Mouse (Mus musculus): Measurements from ENCODE around the gene Acaca. TPM values are rescaled to one million over a fixed set of nuclear protein-coding genes. Genes with fewer than 3 reads are reported as not detected.

The Acaca gene
- polyA plus RNA-seq, 1 experiment from 2014 or later, result 5.4 TPM

DNA sequence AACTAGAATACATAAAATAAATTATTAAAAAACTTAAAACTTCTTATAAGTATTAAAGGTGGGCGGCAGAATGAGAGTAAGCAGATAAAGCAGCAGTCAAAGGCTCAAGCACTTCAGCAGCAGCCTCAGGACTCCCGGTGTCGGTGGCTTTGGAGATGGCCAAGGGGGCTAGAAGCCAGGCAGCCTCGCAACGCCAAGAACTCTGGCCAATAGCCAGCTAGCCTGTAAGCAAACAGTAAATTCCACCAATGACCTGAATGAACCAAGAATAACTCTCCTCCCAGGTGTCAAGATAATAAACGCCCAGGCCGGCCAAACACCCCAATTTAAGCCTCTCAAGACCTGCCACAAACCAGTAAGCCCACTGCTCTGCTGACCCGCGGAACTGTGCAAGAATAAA lies 13.8 kb upstream of the Acaca start:
- H3K4me2 ChIP-seq, result no peak overlapping the region
- no peak overlapping the region for H3K4me3 ChIP-seq (replicated peaks)
- no peak overlapping the region for H3K9ac ChIP-seq
- peaks cover 56% of the 10 kb centered on the region for H3K36me3 ChIP-seq (replicated peaks)
- no peaks in the 10 kb centered on the region for H3K27me3 ChIP-seq
- 76% methylated on average over 9 of the region's 9 CpGs for WGBS (ENCODE audit: insufficient replicate concordance)
- 0 out of 2 replicates have a peak, but pooled peaks cover under 1% of the 10 kb centered on the region for H3K4me1 ChIP-seq (replicated peaks)
- no peak for ATAC-seq (ENCODE audit: insufficient read depth)
- no peak overlapping the region for H3K27ac ChIP-seq (replicated peaks)
- H3K9me3 ChIP-seq (replicated peaks), result no peaks in the 10 kb centered on the region

DNA sequence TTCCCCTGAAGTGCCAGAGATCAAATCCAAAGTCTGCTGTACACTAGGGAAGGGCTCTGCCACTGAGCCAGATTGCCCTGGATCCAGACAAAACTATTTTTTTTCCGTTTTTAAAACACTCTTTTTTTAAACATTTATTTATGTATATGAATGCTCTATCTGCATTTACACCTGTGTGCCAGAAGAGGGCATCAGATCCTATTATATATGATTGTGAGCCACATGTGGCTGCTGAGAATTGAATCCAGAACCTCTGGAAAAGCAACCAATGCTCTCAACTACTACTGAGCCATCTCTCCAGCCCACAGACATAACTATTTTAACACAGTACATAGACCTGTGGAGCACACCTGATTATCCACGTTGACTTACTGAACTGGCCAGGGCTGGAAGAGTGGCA lies 13.3 kb upstream of the Acaca start:
- no peak overlapping the region for H3K4me2 ChIP-seq
- 52% methylated on average over 2 of the region's 2 CpGs for WGBS (ENCODE audit: insufficient replicate concordance)
- no peaks in the 10 kb centered on the region for H3K27me3 ChIP-seq
- H3K9ac ChIP-seq, result no peak overlapping the region
- peaks cover 6% of the 10 kb centered on the region; the same call in 1 of the 2 replicates for H3K4me1 ChIP-seq (replicated peaks)
- no peak for ATAC-seq (ENCODE audit: insufficient read depth)
- no peak overlapping the region for H3K4me3 ChIP-seq (replicated peaks)
- H3K9me3 ChIP-seq (replicated peaks), result no peaks in the 10 kb centered on the region
- no peak overlapping the region for H3K27ac ChIP-seq (replicated peaks)
- peaks cover 56% of the 10 kb centered on the region for H3K36me3 ChIP-seq (replicated peaks)

DNA sequence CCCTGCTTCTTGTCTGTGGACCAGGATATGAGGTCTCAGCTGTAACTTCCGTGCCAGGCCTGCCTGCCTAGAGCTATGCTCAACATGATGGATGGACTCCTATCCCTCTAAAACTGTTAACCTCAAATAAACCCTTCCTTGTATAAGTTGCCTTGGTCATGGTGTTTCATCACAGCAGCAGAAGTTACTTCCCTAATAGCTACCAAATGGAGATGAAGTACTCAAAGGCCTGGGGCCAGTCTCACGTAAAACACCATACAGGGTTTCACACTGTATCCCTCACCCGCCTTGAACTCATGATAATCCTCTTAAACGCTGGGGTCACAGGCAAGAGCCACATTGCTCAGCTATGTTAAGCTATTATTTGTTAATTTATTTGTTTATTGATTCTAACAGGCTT lies 12.0 kb upstream of the Acaca start:
- Histone ChIP-seq H3K4me3 (replicated peaks) (no peak overlapping the region), H3K27ac (replicated peaks) (no peak overlapping the region), H3K27me3 (no peaks in the 10 kb centered on the region), H3K36me3 (replicated peaks) (peaks cover 57% of the 10 kb centered on the region), H3K4me1 (replicated peaks) (peaks cover 14% of the 10 kb centered on the region), H3K9ac (no peak overlapping the region), H3K4me2 (no peak overlapping the region), H3K9me3 (replicated peaks) (no peaks in the 10 kb centered on the region)
- WGBS (ENCODE audit: insufficient replicate concordance), result 72% methylated on average over 4 of the region's 4 CpGs
- ATAC-seq (ENCODE audit: insufficient read depth), result no peak

DNA sequence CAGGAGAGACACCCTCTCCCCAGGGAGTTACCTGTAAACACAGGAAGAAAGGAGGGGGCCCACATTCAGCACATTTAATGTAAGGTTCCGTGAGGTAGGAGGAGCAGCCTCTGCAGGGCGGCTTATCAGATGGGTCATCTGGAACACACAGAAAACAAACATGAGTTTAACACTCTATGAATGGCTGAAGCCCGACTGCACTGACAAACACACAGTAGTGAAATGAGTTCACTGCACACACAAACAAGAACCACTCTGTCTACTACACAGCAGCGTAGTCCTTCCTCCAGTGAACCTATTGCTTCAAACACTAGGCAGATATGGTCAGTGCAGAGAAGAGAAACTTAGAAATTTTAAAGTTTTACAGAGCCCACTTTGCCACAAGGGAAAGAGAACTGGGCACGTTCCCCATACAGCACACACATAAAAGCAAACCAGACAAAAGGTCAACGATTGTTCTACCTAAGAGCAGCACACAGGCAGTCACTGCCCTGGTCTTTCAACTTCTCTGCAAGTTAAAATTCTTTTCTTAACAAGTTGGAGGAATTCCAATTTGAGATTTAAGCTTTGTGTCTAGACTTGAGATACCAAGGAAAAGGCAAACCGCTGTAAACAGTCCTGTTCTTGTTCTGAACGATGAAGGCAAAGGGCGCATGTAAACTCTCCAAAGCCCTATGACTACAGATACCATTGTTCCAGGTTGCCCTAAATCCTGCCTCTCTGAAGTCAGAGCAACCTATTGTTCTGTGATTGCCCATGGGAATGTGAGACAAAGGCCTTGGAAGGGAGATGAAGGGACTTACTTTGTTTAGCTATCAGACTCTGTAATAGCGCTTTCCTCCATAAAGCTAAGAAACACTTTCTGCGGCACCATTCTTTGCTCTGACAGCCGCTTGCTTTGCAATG lies 8.2 kb upstream of the Acaca start:
- WGBS (ENCODE audit: insufficient replicate concordance), result 73% methylated on average over 12 of the region's 12 CpGs
- no peak overlapping the region for H3K9ac ChIP-seq
- H3K27me3 ChIP-seq, result no peaks in the 10 kb centered on the region
- no peak overlapping the region for H3K27ac ChIP-seq (replicated peaks)
- no peak overlapping the region for H3K4me2 ChIP-seq
- ATAC-seq (ENCODE audit: insufficient read depth), result peak; percentile 37; the same call in 1 of the 2 replicates
- H3K36me3 ChIP-seq (replicated peaks), result peaks cover 62% of the 10 kb centered on the region
- no peak overlapping the region for H3K4me3 ChIP-seq (replicated peaks)
- H3K4me1 ChIP-seq (replicated peaks), result peaks cover 14% of the 10 kb centered on the region
- no peaks in the 10 kb centered on the region for H3K9me3 ChIP-seq (replicated peaks)

DNA sequence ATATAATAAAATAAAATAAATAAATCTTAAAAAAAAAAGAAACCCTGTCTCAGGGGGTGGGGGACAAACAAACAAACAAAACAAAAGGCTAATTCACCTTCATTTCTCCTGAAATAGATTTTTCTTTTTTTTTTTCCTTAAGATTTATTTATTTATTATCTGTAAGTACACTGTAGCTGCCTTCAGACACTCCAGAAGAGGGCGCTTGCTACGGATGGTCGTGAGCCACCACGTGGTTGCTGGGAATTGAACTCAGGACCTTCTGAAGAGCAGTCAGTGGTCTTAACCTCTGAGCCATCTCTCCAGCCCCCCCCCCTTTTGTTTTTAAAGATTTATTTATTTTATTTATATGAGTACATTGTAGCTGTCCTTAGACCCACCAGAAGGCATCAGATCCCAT lies 1.5 kb upstream of the Acaca start:
- peaks cover 30% of the 10 kb centered on the region for H3K36me3 ChIP-seq (replicated peaks)
- peaks cover 17% of the 10 kb centered on the region for H3K4me1 ChIP-seq (replicated peaks)
- ATAC-seq (ENCODE audit: insufficient read depth), result no peak
- H3K4me2 ChIP-seq, result 0 out of 2 replicates have a peak overlapping the region, but pooled peaks have one; percentile 90
- H3K9me3 ChIP-seq (replicated peaks), result no peaks in the 10 kb centered on the region
- no peak overlapping the region for H3K9ac ChIP-seq
- H3K4me3 ChIP-seq (replicated peaks), result no peak overlapping the region
- WGBS (ENCODE audit: insufficient replicate concordance), result 61% methylated on average over 4 of the region's 4 CpGs
- peaks cover 20% of the 10 kb centered on the region for H3K27me3 ChIP-seq
- no peak overlapping the region for H3K27ac ChIP-seq (replicated peaks)

DNA sequence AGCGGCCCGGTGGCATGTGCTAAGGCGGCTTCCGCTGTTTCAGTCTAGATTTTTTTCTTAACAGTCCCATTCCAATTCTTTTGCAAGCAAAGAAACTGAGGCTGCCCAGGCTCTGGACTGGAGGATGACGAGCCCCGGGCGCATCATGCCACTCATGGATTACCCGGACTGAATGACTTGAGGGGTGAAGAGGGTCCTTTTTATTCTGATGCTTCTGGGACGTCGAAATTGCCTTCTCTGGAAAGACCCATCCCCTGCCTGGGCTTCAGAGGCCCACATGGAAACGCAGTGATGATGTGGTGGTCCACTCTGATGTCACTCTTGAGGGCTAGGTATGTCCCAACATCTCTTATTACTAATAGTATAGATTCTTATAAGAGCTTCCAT lies 320 bp downstream of the Acaca start:
- ATAC-seq (ENCODE audit: insufficient read depth), result 0 out of 2 replicates have a peak, but pooled peaks have one; percentile 2
- 7% methylated on average over 11 of the region's 11 CpGs for WGBS (ENCODE audit: insufficient replicate concordance)
- Histone ChIP-seq H3K36me3 (replicated peaks) (peaks cover 25% of the 10 kb centered on the region), H3K4me3 (replicated peaks) (peak overlapping the region; percentile 79), H3K4me2 (peak overlapping the region; percentile 90), H3K4me1 (replicated peaks) (peaks cover 17% of the 10 kb centered on the region), H3K27ac (replicated peaks) (no peak overlapping the region), H3K27me3 (peaks cover 20% of the 10 kb centered on the region), H3K9ac (peak overlapping the region; percentile 76; the same call in 1 of the 2 replicates), H3K9me3 (replicated peaks) (no peaks in the 10 kb centered on the region)

DNA sequence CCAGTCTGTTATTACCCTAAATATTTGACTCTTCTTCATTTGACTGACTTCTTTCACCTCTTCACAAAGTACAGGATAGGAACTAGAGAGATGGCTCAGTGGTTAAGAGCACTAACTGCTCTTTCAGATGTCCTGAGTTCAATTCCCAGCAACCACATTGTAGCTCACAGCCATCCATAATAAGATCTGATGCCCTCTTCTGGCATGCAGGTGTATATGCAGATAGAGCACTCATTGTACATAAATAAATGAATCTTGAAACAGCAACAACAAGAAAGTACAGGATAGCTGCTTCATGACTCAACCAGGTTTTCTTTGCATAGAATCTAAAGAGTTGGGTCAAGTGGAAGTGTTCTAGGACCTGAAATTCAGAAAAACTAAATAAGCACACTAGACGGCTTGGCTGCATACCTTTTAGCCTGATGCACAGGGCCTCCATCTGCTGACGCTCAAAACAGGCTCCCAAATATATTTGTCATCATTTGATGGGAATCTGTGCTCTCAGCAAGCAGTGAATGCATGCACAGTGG lies 4.9 kb downstream of the Acaca start:
- Histone ChIP-seq H3K9ac (no peak overlapping the region), H3K4me3 (replicated peaks) (no peak overlapping the region), H3K27ac (replicated peaks) (no peak overlapping the region), H3K4me2 (no peak overlapping the region), H3K9me3 (replicated peaks) (no peaks in the 10 kb centered on the region), H3K4me1 (replicated peaks) (peaks cover 5% of the 10 kb centered on the region), H3K36me3 (replicated peaks) (no peaks in the 10 kb centered on the region), H3K27me3 (peaks cover 23% of the 10 kb centered on the region)
- whole genome bisulfite sequencing (ENCODE audit: insufficient replicate concordance), result 69% methylated on average over 2 of the region's 2 CpGs
- no peak for ATAC-seq (ENCODE audit: insufficient read depth)

DNA sequence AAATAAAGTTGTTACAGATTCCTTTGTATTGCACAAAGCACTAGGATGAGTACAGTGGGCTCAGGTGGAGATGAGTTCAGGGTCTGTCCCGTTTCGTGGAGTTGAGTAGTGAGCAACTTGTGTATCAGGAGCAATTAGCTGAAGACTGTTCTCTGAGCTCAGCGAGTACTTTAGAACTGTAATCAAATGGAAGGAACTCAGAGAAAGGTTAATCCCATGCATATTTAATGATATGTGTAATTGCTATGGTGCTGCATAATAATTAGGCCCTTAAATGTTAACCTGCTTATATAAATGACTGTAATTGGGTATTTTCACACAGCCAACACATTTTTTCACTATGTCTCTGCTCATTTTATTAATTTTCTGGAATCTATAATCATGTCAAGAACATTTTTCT lies 7.0 kb downstream of the Acaca start:
- Histone ChIP-seq H3K9me3 (replicated peaks) (no peaks in the 10 kb centered on the region), H3K4me2 (no peak overlapping the region), H3K36me3 (replicated peaks) (no peaks in the 10 kb centered on the region), H3K9ac (no peak overlapping the region), H3K4me3 (replicated peaks) (no peak overlapping the region), H3K27ac (replicated peaks) (no peak overlapping the region), H3K27me3 (peaks cover 9% of the 10 kb centered on the region), H3K4me1 (replicated peaks) (no peaks in the 10 kb centered on the region)
- no peak for ATAC-seq (ENCODE audit: insufficient read depth)
- 65% methylated on average over 3 of the region's 3 CpGs for WGBS (ENCODE audit: insufficient replicate concordance)

DNA sequence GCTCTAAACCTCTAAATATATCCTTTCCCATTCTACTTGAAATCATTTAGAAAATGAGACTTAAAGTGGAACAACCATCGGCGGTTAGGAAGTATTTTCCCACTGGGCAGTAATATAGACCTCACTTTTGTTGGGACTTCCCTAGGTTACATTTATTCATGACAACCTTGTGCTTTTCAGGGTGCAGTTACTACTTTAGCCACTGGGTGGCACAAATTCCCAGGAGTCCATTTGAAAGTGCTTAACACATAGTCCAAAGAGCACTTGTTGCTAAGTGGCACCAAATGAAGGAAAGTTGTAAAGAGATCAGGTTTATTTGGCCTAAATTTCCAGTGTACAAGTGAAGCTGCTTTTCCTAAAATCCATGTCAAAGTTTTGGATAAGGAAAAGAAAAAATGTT lies 12.3 kb downstream of the Acaca start:
- no peak overlapping the region for H3K4me2 ChIP-seq
- H3K27me3 ChIP-seq, result peaks cover 4% of the 10 kb centered on the region
- no peaks in the 10 kb centered on the region for H3K4me1 ChIP-seq (replicated peaks)
- no peaks in the 10 kb centered on the region for H3K9me3 ChIP-seq (replicated peaks)
- no peak overlapping the region for H3K4me3 ChIP-seq (replicated peaks)
- H3K9ac ChIP-seq, result no peak overlapping the region
- no peaks in the 10 kb centered on the region for H3K36me3 ChIP-seq (replicated peaks)
- no peak overlapping the region for H3K27ac ChIP-seq (replicated peaks)
- no peak for ATAC-seq (ENCODE audit: insufficient read depth)
- WGBS (ENCODE audit: insufficient replicate concordance), result 23% methylated on average over 2 of the region's 2 CpGs

DNA sequence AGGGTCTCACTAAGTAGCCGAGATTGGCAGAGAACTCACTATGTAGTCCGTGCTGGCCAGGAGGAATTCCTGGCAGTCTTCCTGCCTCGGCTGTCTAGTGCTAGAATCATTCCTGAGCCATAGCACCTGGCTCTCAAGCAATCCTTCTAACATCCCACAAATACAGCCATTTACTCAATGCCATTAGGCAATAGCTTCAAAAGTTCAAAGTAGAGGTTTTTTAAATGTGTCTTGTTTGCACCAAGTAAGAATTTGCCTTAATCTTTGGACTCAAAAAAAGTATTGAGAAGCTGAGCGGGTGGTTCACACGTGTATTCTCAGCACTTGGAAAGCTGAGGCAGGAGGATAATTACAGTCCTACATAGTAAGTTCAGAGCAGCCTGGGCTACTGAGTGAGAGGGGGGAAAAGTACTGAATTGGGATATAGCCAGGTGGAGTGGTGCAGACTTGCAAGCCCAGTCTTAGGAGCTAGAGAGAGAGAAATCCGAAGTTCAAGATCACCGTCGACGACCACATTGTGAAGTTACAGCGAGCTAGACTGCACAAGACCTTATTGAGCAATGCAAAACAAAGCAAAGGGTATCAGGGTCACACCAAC lies 15.8 kb downstream of the Acaca start:
- Histone ChIP-seq H3K4me1 (replicated peaks) (0 out of 2 replicates have a peak, but pooled peaks cover 3% of the 10 kb centered on the region), H3K27me3 (no peaks in the 10 kb centered on the region), H3K36me3 (replicated peaks) (no peaks in the 10 kb centered on the region), H3K27ac (replicated peaks) (no peak overlapping the region), H3K9me3 (replicated peaks) (no peaks in the 10 kb centered on the region), H3K4me2 (no peak overlapping the region), H3K9ac (no peak overlapping the region), H3K4me3 (replicated peaks) (no peak overlapping the region)
- ATAC-seq (ENCODE audit: insufficient read depth), result no peak
- WGBS (ENCODE audit: insufficient replicate concordance), result 57% methylated on average over 10 of the region's 10 CpGs

DNA sequence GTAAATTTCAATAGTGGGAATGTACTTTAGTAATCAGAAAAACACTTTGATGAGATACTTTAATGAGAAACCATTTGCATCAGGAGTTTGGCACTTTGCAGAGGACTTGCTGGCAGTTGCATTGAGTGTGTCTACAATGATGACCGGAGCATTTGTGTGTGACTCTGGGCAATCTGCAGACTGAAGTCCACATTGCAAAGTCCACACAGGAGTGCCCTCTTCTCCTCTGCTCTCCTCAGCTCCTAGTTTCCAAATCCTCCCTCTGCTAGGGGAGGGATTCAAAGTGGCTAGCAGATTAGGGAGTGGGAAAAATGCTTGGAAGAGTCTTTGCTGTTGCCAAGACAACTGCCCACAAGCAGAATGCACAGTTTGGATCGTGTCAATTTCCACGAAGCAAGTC lies 16.6 kb downstream of the Acaca start:
- 56% methylated on average over 3 of the region's 3 CpGs for WGBS (ENCODE audit: insufficient replicate concordance)
- H3K36me3 ChIP-seq (replicated peaks), result no peaks in the 10 kb centered on the region
- no peak overlapping the region for H3K9ac ChIP-seq
- no peak overlapping the region for H3K4me2 ChIP-seq
- no peaks in the 10 kb centered on the region for H3K27me3 ChIP-seq
- ATAC-seq (ENCODE audit: insufficient read depth), result 0 out of 2 replicates have a peak, but pooled peaks have one; percentile 22
- no peaks in the 10 kb centered on the region for H3K9me3 ChIP-seq (replicated peaks)
- no peak overlapping the region for H3K4me3 ChIP-seq (replicated peaks)
- H3K27ac ChIP-seq (replicated peaks), result no peak overlapping the region
- 0 out of 2 replicates have a peak, but pooled peaks cover 3% of the 10 kb centered on the region for H3K4me1 ChIP-seq (replicated peaks)

Measured in liver, embryonic 15.5 days (tissue).